10 mouse cellular contexts compared by ENCODE assay signal in genomic region chr4:86545615-86546014, GRCm38 (mm10). TPM values are rescaled to one million over a fixed set of nuclear protein-coding genes. Genes with fewer than 3 reads are reported as not detected.
A peak's percentile ranks its signal among the peaks of the same experiment; 100 is the strongest.
DNase-seq lines count a peak whose midpoint lies in the region; ATAC-seq and TF ChIP-seq lines count a peak whose summit lies in the region.
"Had no signal": no experiment of that assay in that cellular context is flagged by ENCODE, and none has a peak within 500 bp of the region (broad histone marks: within the 10 kb centered on the region; RNA-seq: fewer than 3 reads in every experiment).

No protein-coding gene starts in this region.

- no peak overlapping the region for H3K4me2 ChIP-seq in limb, embryonic 14.5 days (replicated peaks; ENCODE audit: low read depth, low read length, severe bottlenecking)

- H3K9ac ChIP-seq in limb, embryonic 14.5 days (ENCODE audit: low read depth, low read length, severe bottlenecking) = no peak overlapping the region

- DNase-seq in cerebellum, adult 9-10 months = peak; percentile 21
- no peak for DNase-seq in cerebellum, postnatal 36 days
- peak; percentile 12 for DNase-seq in kidney, postnatal 14 days
- no peak for DNase-seq in kidney, postnatal 36 days
- peak; percentile 57 for DNase-seq in ZHBTc4 (ENCODE audit: low read depth, low spot score)
- DNase-seq in limb, embryonic 14.5 days (ENCODE audit: low spot score) = peak; percentile 69
- no peak for DNase-seq in left cerebral cortex, adult 18-20 months (ENCODE audit: low spot score in 2 of 2)
- DNase-seq in gastrocnemius, adult 18-20 months (ENCODE audit: low spot score) = no peak
- DNase-seq: cerebellum, adult 11 months had no signal

- H3K9me3 ChIP-seq in limb, embryonic 14.5 days (ENCODE audit: control insufficient read depth, low read length) = no peaks in the 10 kb centered on the region

- H3K4me1 ChIP-seq in limb, embryonic 14.5 days (ENCODE audit: control insufficient read depth, insufficient read depth, low read length) = peaks cover 18% of the 10 kb centered on the region

- no peak overlapping the region for H3K27ac ChIP-seq in limb, embryonic 14.5 days (replicated peaks; ENCODE audit: low read depth, low read length)

- TF ChIP-seq POLR2A in limb, embryonic 14.5 days (IDR thresholded peaks at IDR 0.05; ENCODE audit: borderline replicate concordance, extremely low read depth, insufficient read depth, insufficient read length) = no peak

- H3K27me3 ChIP-seq in limb, embryonic 14.5 days (ENCODE audit: control insufficient read depth, insufficient read depth, low read length) = no peaks in the 10 kb centered on the region

- 24% methylated on average over 5 of the region's 5 CpGs for WGBS in limb, embryonic 14.5 days

- no peaks in the 10 kb centered on the region for H3K36me3 ChIP-seq in limb, embryonic 14.5 days (ENCODE audit: control insufficient read depth, insufficient read depth, low read length)

- ATAC-seq in limb, embryonic 14.5 days (ENCODE audit: low FRiP score, low read depth) = no peak

- no peak overlapping the region for H3K4me3 ChIP-seq in limb, embryonic 14.5 days (replicated peaks; ENCODE audit: low read length)

RNA-seq across cellular contexts. Expression of gene Saxo1, which starts 12.5 kb away (rescaled TPM):
- polyA plus RNA-seq in limb, embryonic 14.5 days (2012; rRNA removed) = 0.08 and 0.14 TPM in 2 replicates
- polyA plus RNA-seq in limb, embryonic 14.5 days (2014; fragmentation: Nextera tagmentation; extraction: Ambion mirVana) = not detected in 2 replicates
- not detected for total RNA-seq in left cerebral cortex, adult 18-20 months (2021)
- total RNA-seq in gastrocnemius, adult 18-20 months (2021) = not detected
- total RNA-seq: heart, adult 18-20 months had no signal

RNA-seq across cellular contexts. Expression of gene Rraga, which starts 29.9 kb away (rescaled TPM):
- polyA plus RNA-seq in limb, embryonic 14.5 days (2012; rRNA removed) = 107 and 112 TPM in 2 replicates
- polyA plus RNA-seq in limb, embryonic 14.5 days (2014; fragmentation: Nextera tagmentation; extraction: Ambion mirVana) = 96.1 and 106 TPM in 2 replicates
- total RNA-seq in left cerebral cortex, adult 18-20 months (2021) = 100 to 1,000 TPM; 138 to 146 TPM
- total RNA-seq in gastrocnemius, adult 18-20 months (2021) = 10 to 100 TPM; 48.6 to 51.3 TPM

Comparison
In these comparisons a context has a peak if more than half of its experiments do, and no peak if none do; other contexts are left out.
1. DNase-seq: peak in cerebellum, adult 9-10 months (single experiment), kidney, postnatal 14 days (single experiment), ZHBTc4 (single experiment) and limb, embryonic 14.5 days (single experiment); none in cerebellum, postnatal 36 days (0 of 2), kidney, postnatal 36 days (0 of 2), left cerebral cortex, adult 18-20 months (0 of 2) and gastrocnemius, adult 18-20 months (single experiment).